Mouse (Mus musculus): ENCODE data around the gene Gm10518. TPM values are rescaled to one million over a fixed set of nuclear protein-coding genes. Genes with fewer than 3 reads are reported as not detected.
"Not testable (repeated sequence)": the region's sequence is repeated elsewhere in the genome, so short reads cannot be mapped to it uniquely, and the experiment has no call there.

Gene Gm10518
- polyA plus RNA-seq, 1 experiment from 2014 or later, result not detected

DNA sequence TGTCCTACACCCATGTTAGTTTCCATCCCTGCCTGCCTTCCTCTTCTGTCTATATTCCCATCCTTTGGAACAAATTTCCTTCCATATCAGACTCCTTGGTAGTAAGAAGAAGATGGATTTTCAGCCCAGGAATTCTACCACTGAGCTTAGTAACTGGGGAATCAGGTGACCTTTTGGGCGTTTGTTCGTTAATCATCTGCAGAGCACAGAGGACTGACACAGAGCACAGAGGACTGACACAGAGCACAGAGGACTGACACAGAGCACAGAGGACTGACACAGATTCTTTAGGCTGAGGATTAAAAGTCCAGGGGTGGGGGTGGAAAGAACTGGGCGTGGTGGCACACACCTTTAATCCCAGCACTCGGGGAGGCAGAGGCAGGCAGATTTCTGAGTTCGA is 2.6 kb downstream of the Gm10518 start:
- WGBS, result 79% methylated on average over 5 of the region's 5 CpGs
- Histone ChIP-seq H3K4me2 (no peak overlapping the region), H3K4me3 (no peak overlapping the region), H3K9me3 (replicated peaks) (no peaks in the 10 kb centered on the region), H3K9ac (no peak overlapping the region), H3K27ac (no peak overlapping the region), H3K36me3 (no peaks in the 10 kb centered on the region), H3K4me1 (replicated peaks) (peaks cover 18% of the 10 kb centered on the region), H3K27me3 (no peaks in the 10 kb centered on the region)
- no peak for ATAC-seq (replicated peaks; ENCODE audit: insufficient number of reproducible peaks, insufficient read depth, low FRiP score, low read depth)

DNA sequence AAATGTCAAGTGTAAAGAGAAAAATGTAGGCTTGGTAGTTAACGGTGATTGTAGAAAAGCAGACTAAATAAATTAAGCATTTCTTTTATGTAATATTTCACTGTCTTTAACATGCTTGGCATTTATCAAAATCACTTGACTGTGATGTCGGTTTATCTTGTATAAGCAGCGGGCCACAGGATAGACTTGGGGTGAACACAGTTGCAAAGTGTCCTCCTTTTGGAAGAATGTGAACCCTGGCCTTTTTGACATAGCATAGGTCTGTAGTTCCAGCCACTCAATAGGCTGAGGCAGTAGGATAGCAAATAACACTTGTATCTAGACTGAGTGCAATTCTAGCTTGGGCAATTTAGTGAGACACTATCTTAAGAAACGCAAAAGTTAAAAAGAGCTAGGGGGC is 4.3 kb downstream of the Gm10518 start:
- H3K4me3 ChIP-seq, result no peak overlapping the region
- H3K27ac ChIP-seq, result no peak overlapping the region
- H3K4me1 ChIP-seq (replicated peaks), result peaks cover 5% of the 10 kb centered on the region
- H3K9me3 ChIP-seq (replicated peaks), result no peaks in the 10 kb centered on the region
- H3K4me2 ChIP-seq, result no peak overlapping the region
- H3K36me3 ChIP-seq, result no peaks in the 10 kb centered on the region
- no peak overlapping the region for H3K9ac ChIP-seq
- no peak for ATAC-seq (replicated peaks; ENCODE audit: insufficient number of reproducible peaks, insufficient read depth, low FRiP score, low read depth)
- H3K27me3 ChIP-seq, result no peaks in the 10 kb centered on the region
- WGBS, result 62% methylated on average over 4 of the region's 4 CpGs

DNA sequence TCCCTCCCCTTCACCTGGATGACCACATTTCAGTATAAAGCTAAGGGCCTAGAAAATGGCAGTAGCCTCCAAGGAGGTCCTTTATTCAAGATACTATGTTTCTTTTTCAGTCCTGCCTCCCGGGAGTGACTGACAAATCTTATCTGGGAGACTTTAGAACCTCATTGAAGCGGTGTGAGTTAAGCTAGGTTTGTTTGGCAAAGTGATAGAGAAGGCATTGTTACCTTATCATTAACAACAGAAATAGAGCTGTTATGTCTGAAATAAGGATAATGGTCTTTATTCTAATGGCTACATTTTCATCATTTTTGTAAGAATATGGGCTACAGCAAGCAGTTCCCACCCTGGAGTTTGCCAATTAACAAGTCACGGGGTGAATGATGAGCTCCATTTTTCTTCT is 5.1 kb downstream of the Gm10518 start:
- Histone ChIP-seq H3K36me3 (no peaks in the 10 kb centered on the region), H3K27me3 (no peaks in the 10 kb centered on the region), H3K4me3 (no peak overlapping the region), H3K4me1 (replicated peaks) (peaks cover 5% of the 10 kb centered on the region), H3K27ac (no peak overlapping the region), H3K4me2 (no peak overlapping the region), H3K9ac (no peak overlapping the region), H3K9me3 (replicated peaks) (no peaks in the 10 kb centered on the region)
- WGBS, result 46% methylated on average over 3 of the region's 3 CpGs
- no peak for ATAC-seq (replicated peaks; ENCODE audit: insufficient number of reproducible peaks, insufficient read depth, low FRiP score, low read depth)

DNA sequence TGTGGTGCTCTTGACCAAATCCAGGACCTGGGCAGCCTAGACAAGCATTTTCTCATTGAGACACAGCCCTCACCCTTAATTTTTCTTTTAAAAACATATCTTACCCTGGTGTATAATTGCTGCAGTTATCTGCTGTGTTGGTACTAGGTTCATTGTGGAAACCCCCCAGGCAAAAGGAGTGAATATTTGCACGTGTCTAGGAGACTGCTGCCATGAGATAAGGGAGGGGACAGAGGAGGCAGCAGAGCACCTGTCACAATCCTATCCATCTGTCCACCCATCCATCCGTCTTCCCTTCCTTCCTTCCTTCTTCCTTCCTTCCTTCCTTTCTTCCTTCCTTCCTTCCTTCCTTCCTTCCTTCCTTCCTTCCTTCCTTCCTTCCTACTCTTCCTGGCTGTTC is 10.2 kb downstream of the Gm10518 start:
- 42% methylated on average over 2 of the region's 2 CpGs for WGBS
- ATAC-seq (replicated peaks; ENCODE audit: insufficient number of reproducible peaks, insufficient read depth, low FRiP score, low read depth), result no peak

DNA sequence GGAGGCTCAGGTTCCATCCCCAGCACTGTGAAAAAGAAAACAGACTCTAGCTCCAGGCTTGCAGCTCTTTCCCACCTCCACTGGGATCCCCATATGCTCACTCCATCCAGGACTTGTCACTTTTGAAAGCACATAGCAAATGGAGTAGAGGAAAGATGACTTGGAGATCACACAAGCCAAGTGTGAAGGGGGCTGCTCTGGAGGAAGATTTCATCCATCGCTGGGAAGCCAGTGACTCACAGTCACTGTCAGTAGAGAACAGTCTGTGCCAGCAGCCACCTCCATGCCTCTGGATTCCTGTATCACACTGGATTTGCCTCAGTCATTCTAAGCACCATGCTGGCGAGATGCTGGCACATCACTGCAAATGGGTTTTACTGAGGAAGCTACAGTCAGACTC is 11.4 kb downstream of the Gm10518 start:
- 78% methylated on average over 2 of the region's 2 CpGs for WGBS
- H3K9me3 ChIP-seq (replicated peaks), result 0 out of 2 replicates have a peak, but pooled peaks cover 6% of the 10 kb centered on the region
- H3K27me3 ChIP-seq, result no peaks in the 10 kb centered on the region
- H3K27ac ChIP-seq, result no peak overlapping the region
- no peak overlapping the region for H3K9ac ChIP-seq
- ATAC-seq (replicated peaks; ENCODE audit: insufficient number of reproducible peaks, insufficient read depth, low FRiP score, low read depth), result no peak
- no peak overlapping the region for H3K4me3 ChIP-seq
- no peak overlapping the region for H3K4me2 ChIP-seq
- no peaks in the 10 kb centered on the region for H3K36me3 ChIP-seq
- H3K4me1 ChIP-seq (replicated peaks), result no peaks in the 10 kb centered on the region

More for the DNA sequence above, 10.2 kb downstream of the Gm10518 start:
- Histone ChIP-seq H3K27ac (no peak overlapping the region), H3K4me3 (no peak overlapping the region), H3K4me2 (no peak overlapping the region), H3K36me3 (no peaks in the 10 kb centered on the region), H3K27me3 (no peaks in the 10 kb centered on the region), H3K9me3 (replicated peaks) (0 out of 2 replicates have a peak, but pooled peaks cover 6% of the 10 kb centered on the region), H3K4me1 (replicated peaks) (no peaks in the 10 kb centered on the region), H3K9ac (no peak overlapping the region)

DNA sequence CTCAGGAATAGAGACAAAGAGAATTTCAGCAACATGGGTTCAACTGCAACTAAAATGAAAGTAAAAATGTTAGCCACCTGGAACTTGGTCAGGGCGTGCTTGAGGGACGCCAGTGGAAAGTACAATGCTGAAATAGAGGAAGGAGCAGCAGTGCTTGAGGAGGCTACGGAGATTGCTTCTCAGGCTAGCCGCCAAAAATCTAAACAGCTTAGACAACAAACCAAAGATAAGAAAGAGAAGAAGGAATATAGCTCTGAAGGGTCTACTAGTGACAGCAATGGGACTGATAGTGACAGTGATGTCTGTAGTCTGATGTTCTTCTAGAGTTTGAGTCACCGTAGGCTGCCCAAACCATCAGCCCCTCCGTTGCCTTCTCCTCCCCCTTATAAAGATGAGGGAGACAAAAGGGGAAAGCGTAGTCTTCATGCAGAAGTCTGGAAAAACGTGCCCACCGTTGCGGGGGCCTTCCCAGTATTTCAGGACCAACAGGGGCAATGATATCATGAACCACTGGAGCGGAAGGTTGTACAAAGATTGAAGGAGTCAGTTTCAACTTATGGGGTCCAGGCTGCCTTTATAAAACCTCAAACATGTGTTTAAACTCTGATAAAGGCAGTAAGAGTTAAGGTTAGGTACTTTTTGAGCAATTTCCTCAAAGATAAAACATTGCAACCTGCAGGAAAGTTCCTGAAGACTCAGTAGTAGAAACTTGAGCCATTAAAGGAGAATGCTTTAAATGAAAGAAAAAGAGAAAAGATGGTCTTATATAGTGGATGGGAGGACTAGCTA is 15.5 kb downstream of the Gm10518 start:
- H3K4me2 ChIP-seq; H3K27ac ChIP-seq; H3K9me3 ChIP-seq (replicated peaks); ATAC-seq (replicated peaks; ENCODE audit: insufficient number of reproducible peaks, insufficient read depth, low FRiP score, low read depth); H3K4me3 ChIP-seq; H3K27me3 ChIP-seq; H3K36me3 ChIP-seq; H3K4me1 ChIP-seq (replicated peaks); H3K9ac ChIP-seq: not testable (repeated sequence)
- 78% methylated on average over 11 of the region's 11 CpGs for WGBS

DNA sequence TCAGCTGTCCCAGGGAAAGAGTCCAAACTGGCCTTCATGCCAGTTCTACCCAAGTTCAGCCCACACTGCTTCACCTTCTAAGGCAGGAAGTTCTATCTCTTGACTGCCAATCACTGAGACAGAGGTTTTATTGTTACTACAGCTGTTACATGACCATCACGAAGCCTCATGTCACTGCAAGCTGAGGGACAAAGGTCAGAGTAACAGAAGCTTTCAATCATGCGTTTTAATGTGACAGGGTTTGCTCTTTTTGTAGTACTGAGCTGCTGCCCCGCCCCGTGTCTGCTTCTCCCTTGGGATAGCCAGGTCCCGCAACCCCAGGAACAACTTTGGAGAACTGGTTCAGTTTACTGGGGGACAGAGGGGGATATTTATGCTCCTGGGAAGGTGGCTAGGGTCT is 21.4 kb downstream of the Gm10518 start:
- Histone ChIP-seq H3K9ac (no peak overlapping the region), H3K4me3 (no peak overlapping the region), H3K4me2 (no peak overlapping the region), H3K27ac (no peak overlapping the region), H3K36me3 (no peaks in the 10 kb centered on the region), H3K4me1 (replicated peaks) (no peaks in the 10 kb centered on the region), H3K27me3 (no peaks in the 10 kb centered on the region), H3K9me3 (replicated peaks) (no peaks in the 10 kb centered on the region)
- 68% methylated on average over 5 of the region's 5 CpGs for WGBS
- ATAC-seq (replicated peaks; ENCODE audit: insufficient number of reproducible peaks, insufficient read depth, low FRiP score, low read depth), result no peak

DNA sequence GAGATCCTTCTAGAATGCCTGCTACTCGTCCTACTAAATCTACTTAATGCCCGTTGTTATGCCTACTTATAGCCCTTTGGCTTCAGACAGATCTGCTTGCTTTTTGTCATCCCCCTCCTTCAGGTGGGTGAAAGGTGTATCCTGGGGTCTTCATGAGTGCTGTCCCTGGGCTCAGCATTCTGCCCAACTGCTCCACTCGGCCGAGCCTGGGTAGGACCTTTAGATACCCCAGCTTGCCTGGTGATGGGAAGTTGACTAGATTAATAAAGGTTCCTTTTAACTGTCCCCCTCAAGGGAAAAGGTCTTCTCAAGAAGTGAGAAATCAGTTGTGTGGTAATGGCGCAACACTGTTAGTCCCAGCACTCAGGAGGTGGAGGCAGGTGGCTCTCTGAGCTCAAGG is 24.9 kb downstream of the Gm10518 start:
- H3K4me3 ChIP-seq, result no peak overlapping the region
- no peak for ATAC-seq (replicated peaks; ENCODE audit: insufficient number of reproducible peaks, insufficient read depth, low FRiP score, low read depth)
- H3K9me3 ChIP-seq (replicated peaks), result no peaks in the 10 kb centered on the region
- no peak overlapping the region for H3K27ac ChIP-seq
- H3K9ac ChIP-seq, result no peak overlapping the region
- no peaks in the 10 kb centered on the region for H3K27me3 ChIP-seq
- WGBS, result 87% methylated on average over 5 of the region's 5 CpGs
- H3K4me2 ChIP-seq, result no peak overlapping the region
- H3K36me3 ChIP-seq, result no peaks in the 10 kb centered on the region
- no peaks in the 10 kb centered on the region for H3K4me1 ChIP-seq (replicated peaks)

DNA sequence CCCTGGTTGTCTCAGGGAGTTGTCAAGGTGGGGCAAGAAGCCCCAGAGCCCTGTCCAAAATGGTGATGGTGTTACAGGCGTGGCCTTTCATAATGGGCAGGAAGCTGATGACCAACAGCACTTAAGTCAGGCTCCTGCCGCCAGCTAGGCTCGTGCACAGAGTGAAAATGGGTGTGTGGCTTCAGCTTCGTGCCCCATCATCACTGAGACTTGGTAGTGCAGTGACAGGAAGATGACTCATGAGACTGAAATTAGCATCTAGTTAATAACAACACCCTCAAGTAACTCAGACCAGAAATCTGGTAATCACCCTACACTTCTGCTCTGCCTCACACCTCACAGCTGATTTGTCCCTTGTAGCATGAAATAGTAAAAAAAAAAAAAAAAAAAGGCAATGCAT is 25.7 kb downstream of the Gm10518 start:
- no peak overlapping the region for H3K4me3 ChIP-seq
- H3K4me2 ChIP-seq, result no peak overlapping the region
- no peaks in the 10 kb centered on the region for H3K9me3 ChIP-seq (replicated peaks)
- no peaks in the 10 kb centered on the region for H3K4me1 ChIP-seq (replicated peaks)
- no peaks in the 10 kb centered on the region for H3K27me3 ChIP-seq
- no peaks in the 10 kb centered on the region for H3K36me3 ChIP-seq
- 52% methylated on average over 4 of the region's 4 CpGs for WGBS
- no peak overlapping the region for H3K9ac ChIP-seq
- no peak for ATAC-seq (replicated peaks; ENCODE audit: insufficient number of reproducible peaks, insufficient read depth, low FRiP score, low read depth)
- H3K27ac ChIP-seq, result no peak overlapping the region

DNA sequence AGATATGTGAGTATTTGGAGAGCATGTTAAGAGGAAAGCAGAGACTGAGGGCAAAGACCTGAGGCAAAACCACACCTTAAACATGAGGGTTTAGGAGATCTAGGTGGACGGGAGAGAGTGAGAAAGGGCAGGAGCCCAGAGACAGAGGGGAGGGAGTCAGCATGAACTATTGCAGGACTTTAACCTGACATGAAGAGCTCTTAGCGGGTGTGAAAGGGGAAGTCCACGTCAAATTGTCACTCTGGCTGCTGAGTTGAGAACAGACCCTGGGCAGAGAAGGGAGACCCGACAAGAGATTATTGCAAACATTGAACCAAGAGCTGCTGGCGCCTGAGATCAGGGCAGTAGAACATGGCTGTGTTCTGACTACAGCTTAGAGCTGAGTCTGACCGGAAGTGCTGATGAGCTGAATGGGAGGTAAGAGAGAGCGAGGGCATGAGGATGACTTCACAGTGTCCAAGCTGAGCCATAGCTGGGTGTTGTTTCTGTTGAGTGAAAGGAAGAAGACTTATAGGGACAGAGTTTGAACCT is 29.6 kb downstream of the Gm10518 start:
- H3K27ac ChIP-seq, result no peak overlapping the region
- no peak overlapping the region for H3K4me2 ChIP-seq
- no peak overlapping the region for H3K4me3 ChIP-seq
- H3K27me3 ChIP-seq, result no peaks in the 10 kb centered on the region
- no peaks in the 10 kb centered on the region for H3K36me3 ChIP-seq
- no peak overlapping the region for H3K9ac ChIP-seq
- H3K9me3 ChIP-seq (replicated peaks), result 0 out of 2 replicates have a peak, but pooled peaks cover 3% of the 10 kb centered on the region
- ATAC-seq (replicated peaks; ENCODE audit: insufficient number of reproducible peaks, insufficient read depth, low FRiP score, low read depth), result no peak
- WGBS, result 54% methylated on average over 7 of the region's 7 CpGs
- H3K4me1 ChIP-seq (replicated peaks), result no peaks in the 10 kb centered on the region

DNA sequence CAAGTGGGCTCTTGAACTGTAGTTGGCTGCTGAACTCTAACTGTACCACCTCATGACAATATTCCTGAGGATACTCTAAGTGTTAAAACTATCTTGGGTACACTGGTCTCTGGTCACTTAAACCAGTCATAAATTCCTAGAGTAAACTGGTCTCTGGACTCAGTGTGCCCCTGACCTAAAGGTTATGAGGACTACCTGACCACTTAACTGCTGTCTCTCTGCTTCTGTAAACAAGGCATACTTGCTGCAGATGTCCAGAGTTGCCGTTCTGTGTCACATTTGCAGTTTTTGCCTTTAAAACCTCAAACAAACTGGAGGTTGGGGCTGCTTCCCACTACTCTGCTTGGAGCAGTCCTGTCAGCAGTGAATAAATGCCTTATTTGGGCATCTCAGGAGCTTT is 30.4 kb downstream of the Gm10518 start:
- ATAC-seq (replicated peaks; ENCODE audit: insufficient number of reproducible peaks, insufficient read depth, low FRiP score, low read depth), result no peak
- no peaks in the 10 kb centered on the region for H3K4me1 ChIP-seq (replicated peaks)
- H3K27me3 ChIP-seq, result no peaks in the 10 kb centered on the region
- no peaks in the 10 kb centered on the region for H3K36me3 ChIP-seq
- 75% methylated on average over 1 of the region's 1 CpGs for WGBS
- H3K4me2 ChIP-seq, result no peak overlapping the region
- no peak overlapping the region for H3K9ac ChIP-seq
- 0 out of 2 replicates have a peak, but pooled peaks cover 3% of the 10 kb centered on the region for H3K9me3 ChIP-seq (replicated peaks)
- no peak overlapping the region for H3K27ac ChIP-seq
- H3K4me3 ChIP-seq, result no peak overlapping the region
